Mouse (Mus musculus) hindbrain, embryonic 16.5 days (tissue): ENCODE data around the gene Tmem123. TPM values are rescaled to one million over a fixed set of nuclear protein-coding genes. Genes with fewer than 3 reads are reported as not detected.

Experiments used
- ATAC-seq: fragments of 200-750 bp; cut with Nextera tagmentation; 2 replicates; pipeline ENCODE4 v1.8.0; 2017; ENCODE audit warnings: moderate TSS enrichment, moderate library complexity
- H3K27ac ChIP-seq: fragments of 300-500 bp; sonication (generic); 2 replicates; pipeline ENCODE4 v1.5.1; 2014; ENCODE audit warnings: low read depth, mild to moderate bottlenecking, control low read depth, low read length, moderate library complexity
- H3K27me3 ChIP-seq: fragments of 300-500 bp; sonication (generic); replicated peaks from 2 replicates; pipeline ENCODE4 v1.6.1; 2014; ENCODE audit warnings: low read length; ENCODE audit not compliant: control insufficient read depth, insufficient read depth
- H3K36me3 ChIP-seq: fragments of 300-500 bp; sonication (generic); 2 replicates; pipeline ENCODE4 v1.6.1; 2014; ENCODE audit warnings: mild to moderate bottlenecking, low read length, moderate library complexity, mixed read lengths; ENCODE audit not compliant: control insufficient read depth, insufficient read depth
- H3K4me1 ChIP-seq: fragments of 300-500 bp; sonication (generic); 2 replicates; pipeline ENCODE4 v1.6.1; 2014; ENCODE audit warnings: low read depth, low read length; ENCODE audit not compliant: control insufficient read depth, insufficient read depth
- H3K4me2 ChIP-seq: fragments of 300-500 bp; sonication (generic); 2 replicates; pipeline ENCODE4 v1.6.1; 2014; ENCODE audit warnings: mild to moderate bottlenecking, low read length, control low read depth, moderate library complexity
- H3K4me3 ChIP-seq: fragments of 300-500 bp; sonication (generic); 2 replicates; pipeline ENCODE4 v1.5.1; 2014; ENCODE audit warnings: mild to moderate bottlenecking, low read length, control low read depth, moderate library complexity
- H3K9ac ChIP-seq: fragments of 300-500 bp; sonication (generic); 2 replicates; pipeline ENCODE4 v1.6.1; 2014; ENCODE audit warnings: low read depth, mild to moderate bottlenecking, control low read depth, low read length, moderate library complexity
- H3K9me3 ChIP-seq: fragments of 300-500 bp; sonication (generic); 2 replicates; pipeline ENCODE4 v1.6.1; 2014; ENCODE audit warnings: mild to moderate bottlenecking, low read length, moderate library complexity; ENCODE audit not compliant: control insufficient read depth
- WGBS: fragments of 180-500 bp; shearing (Covaris S2); extraction: QIAGEN DNeasy Blood & Tissue Kit; methylation state at CpG from one replicate; pipeline ENCODE4 v1.1.7; 2014; 5-methylcytosine and 5-hydroxymethylcytosine counted together
- polyA plus RNA-seq: library from polyadenylated mRNA; unstranded; fragments of >200 nt; fragmentation: Nextera tagmentation; extraction: Ambion mirVana; gene quantifications from 2 replicates; pipeline ENCODE4 v1.2.1, GENCODE M21; 2015

The Tmem123 gene
- polyA plus RNA-seq, 1 experiment from 2014 or later, result 20.4 TPM

DNA sequence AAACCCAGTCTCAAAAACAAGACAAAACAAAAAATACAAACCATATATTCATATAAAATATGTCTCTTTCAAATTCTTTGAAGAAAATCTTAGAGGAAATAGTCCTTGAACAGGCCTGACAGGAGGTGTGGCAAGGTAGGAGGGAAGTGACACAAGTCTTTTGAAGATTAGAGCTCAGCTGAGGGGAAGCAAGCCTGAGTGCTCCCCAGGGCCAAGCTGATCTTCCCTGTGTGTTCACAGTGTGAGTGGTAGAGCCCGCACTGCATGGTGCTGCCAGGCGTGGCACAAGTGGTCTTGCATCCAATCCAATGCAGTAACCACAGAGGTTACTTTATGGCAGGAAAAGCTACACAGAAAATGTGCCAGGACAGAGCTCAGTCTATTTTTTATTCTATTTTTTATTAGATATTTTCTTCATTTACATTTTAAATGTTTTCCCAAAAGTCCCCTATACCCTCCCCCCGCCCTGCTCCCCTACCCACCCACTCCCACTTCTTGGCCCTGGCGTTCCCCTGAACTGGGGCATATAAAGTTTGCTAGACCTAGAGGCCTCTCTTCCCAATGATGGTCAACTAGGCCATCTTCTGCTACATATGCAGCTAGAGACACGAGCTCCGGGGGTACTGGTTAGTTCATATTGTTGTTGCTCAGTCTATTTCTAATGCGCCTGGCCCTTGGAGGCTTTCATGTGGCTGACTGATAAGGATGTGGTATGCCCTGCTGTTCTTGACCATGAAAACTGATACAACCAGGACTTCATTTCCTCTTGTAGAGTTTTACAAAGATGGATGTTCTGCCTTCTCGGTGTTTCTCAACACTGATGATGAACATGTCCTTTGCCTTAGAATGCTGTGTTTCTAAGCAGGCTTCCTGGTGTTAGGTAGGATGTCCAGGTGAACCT lies 16.7 kb downstream of the Tmem123 start:
- H3K9me3 ChIP-seq, result no peaks in the 10 kb centered on the region
- H3K4me2 ChIP-seq, result no peak overlapping the region
- no peak for ATAC-seq
- no peaks in the 10 kb centered on the region for H3K36me3 ChIP-seq
- H3K4me3 ChIP-seq, result no peak overlapping the region
- H3K27me3 ChIP-seq, result no peaks in the 10 kb centered on the region
- 97% methylated on average over 8 of the region's 8 CpGs for WGBS
- H3K9ac ChIP-seq, result no peak overlapping the region
- H3K4me1 ChIP-seq, result no peaks in the 10 kb centered on the region
- H3K27ac ChIP-seq, result no peak overlapping the region

DNA sequence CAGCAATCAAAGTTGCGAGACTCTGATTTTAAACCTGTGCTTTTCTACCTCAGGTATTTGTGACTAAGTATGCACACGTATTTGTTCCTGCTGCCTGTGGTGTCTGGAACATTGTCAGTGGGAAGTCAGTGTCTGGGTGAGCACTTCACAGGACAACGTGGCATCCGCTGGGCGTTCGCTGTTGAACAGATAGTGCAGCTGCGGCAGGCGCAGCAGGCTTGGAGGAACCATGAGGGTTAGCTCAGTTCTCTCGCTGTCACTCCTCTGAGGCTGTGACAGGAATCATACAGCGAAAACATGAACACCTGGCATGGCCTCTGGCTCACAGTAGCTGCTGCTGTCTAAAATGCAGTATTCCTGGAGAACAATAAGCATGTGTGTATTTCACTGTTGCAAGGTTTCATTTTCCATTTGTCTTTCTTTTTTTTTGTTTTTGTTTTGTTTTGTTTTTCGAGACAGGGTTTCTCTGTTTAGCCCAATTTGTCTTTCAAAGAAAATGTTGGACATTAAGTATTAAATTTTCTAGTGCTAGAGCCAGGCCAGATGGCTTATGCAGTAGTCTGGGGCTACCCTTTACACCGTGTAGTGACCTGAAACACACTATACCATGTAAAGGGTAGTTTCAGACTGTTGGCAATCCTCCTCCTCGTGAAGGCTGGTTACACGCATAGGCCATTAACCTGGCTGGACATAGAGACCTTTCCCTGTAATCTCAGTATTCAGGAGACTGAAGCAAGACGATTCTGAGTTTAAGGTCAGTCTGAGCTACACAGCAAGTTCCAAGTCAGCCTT lies 20.2 kb downstream of the Tmem123 start:
- no peak overlapping the region for H3K9ac ChIP-seq
- H3K4me3 ChIP-seq, result no peak overlapping the region
- no peaks in the 10 kb centered on the region for H3K36me3 ChIP-seq
- ATAC-seq, result 0 out of 2 replicates have a peak, but pooled peaks have one; percentile 42
- no peaks in the 10 kb centered on the region for H3K27me3 ChIP-seq
- H3K4me1 ChIP-seq, result no peaks in the 10 kb centered on the region
- no peak overlapping the region for H3K4me2 ChIP-seq
- WGBS, result 78% methylated on average over 15 of the region's 15 CpGs
- no peaks in the 10 kb centered on the region for H3K9me3 ChIP-seq
- H3K27ac ChIP-seq, result no peak overlapping the region

DNA sequence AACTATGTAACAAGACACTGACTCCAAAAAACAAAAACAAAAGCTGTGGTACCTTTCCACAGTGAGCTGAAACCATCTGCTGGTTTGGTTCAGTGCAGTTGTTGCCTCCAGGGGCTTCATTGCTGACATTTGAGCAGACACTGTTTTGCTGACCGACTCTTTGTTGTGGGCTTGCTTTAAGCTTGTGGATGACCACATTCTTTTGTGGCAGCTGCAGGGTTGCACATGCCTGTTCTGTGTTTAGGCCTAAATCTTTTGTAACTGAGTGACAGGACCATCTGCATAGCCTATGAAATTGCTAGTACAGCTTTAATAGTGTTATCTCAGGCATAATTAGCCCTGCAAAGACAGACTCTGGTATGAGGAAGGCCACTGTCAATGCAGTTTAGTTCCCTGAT lies 20.8 kb downstream of the Tmem123 start:
- H3K4me3 ChIP-seq, result no peak overlapping the region
- H3K9me3 ChIP-seq, result no peaks in the 10 kb centered on the region
- H3K9ac ChIP-seq, result no peak overlapping the region
- H3K27me3 ChIP-seq, result no peaks in the 10 kb centered on the region
- no peak overlapping the region for H3K27ac ChIP-seq
- no peak for ATAC-seq
- no peaks in the 10 kb centered on the region for H3K36me3 ChIP-seq
- H3K4me2 ChIP-seq, result no peak overlapping the region
- 44% methylated on average over 1 of the region's 1 CpGs for WGBS
- no peaks in the 10 kb centered on the region for H3K4me1 ChIP-seq

DNA sequence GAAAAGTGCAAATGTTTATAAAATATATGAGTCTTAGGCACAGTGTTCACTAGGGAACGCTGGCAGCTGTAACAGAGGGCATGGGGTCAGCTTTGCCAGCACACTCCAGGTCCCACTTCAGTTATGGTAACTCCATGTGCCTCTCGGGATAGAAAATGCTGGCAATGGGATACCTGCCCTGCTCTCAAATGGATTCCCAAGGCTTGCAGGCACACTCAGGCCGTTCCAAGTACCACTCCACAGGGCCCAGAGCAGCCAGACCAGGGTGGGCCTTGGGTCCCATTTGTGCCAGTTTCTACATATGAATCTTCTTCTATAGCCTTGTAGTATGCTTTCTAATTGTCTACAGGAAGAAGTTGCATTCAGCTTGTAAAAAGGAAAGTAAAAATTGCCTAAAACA lies 21.6 kb downstream of the Tmem123 start:
- Histone ChIP-seq H3K4me3 (no peak overlapping the region), H3K4me1 (no peaks in the 10 kb centered on the region), H3K9me3 (no peaks in the 10 kb centered on the region), H3K36me3 (no peaks in the 10 kb centered on the region), H3K4me2 (no peak overlapping the region), H3K27me3 (no peaks in the 10 kb centered on the region), H3K9ac (no peak overlapping the region), H3K27ac (no peak overlapping the region)
- 77% methylated on average over 3 of the region's 3 CpGs for WGBS
- no peak for ATAC-seq

DNA sequence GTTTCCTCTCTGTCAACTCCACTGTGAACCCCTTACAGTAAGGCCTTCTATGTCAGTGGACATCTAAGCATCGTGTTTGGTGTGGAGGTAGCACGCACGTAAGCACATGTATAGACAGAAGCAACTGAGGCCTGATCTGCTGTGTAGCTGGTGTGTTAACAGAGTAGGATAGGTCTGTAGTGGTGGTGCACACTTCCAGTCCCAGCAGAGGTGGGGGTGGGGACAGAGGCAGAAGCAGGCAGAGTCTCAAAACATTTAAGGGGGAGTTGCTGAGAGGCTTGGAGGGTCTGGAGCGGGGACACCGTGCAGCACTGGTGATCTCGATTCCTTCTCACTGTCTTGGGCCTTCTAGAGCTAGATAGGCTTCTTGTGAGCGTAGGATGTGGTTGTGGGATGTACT lies 22.2 kb downstream of the Tmem123 start:
- Histone ChIP-seq H3K36me3 (no peaks in the 10 kb centered on the region), H3K27ac (no peak overlapping the region), H3K4me2 (no peak overlapping the region), H3K4me3 (no peak overlapping the region), H3K27me3 (no peaks in the 10 kb centered on the region), H3K4me1 (no peaks in the 10 kb centered on the region), H3K9me3 (no peaks in the 10 kb centered on the region), H3K9ac (no peak overlapping the region)
- 88% methylated on average over 7 of the region's 7 CpGs for WGBS
- no peak for ATAC-seq

DNA sequence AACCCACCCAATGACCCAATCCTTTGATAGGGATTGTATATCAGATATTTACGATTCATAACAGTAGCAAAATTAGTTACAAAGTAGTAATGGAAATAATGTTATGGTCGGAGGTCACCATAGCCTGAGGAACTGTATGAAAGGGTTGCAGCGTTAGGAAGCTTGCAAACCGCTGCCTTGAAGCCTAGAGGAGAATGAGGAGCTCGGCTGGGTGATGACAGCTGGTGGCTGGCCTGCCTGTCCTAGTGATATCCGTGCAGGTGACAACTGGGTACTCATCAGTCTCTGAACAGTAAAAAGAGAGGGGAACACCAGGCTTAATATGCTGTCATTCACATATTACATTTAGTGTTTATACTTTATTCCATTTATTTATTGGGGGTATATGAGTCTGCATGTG lies 24.6 kb downstream of the Tmem123 start:
- Histone ChIP-seq H3K9me3 (no peaks in the 10 kb centered on the region), H3K27ac (no peak overlapping the region)

DNA sequence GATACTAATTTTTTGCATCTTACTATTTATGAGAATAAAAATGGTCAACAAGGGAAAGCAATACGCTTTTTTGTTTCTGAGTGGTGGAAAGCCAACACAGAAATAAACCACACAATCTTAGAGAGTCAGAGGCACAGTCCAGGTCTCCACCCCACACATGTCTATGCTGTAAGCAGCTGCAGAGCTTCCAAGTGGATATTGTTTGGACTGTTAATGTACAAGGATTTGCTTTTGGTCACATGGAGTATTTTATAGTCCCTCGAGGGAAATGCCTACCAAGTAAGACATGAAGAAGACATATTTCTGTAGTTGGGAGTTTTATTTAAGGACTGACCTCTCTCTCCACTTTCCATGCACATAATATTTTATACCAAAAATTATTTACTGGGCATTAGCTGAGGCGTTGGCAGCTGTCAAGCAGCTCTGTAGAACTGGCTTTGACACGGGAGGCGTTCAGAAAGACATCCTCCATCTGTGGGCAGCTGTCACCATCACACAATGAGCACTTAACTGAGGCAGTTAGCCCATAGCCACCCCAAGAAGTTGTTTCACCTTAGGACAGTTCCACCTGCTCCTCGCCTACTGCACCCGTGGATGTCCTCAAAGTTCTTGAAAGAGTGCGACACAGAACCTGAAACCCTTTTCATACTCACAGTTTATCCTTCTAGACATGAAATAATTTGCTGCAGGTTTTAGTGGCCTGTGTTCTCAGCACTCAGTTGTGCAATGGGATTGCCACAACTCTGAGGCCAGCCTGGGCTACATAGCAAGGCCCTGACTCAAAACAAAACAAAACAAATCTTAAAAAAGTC lies 26.1 kb downstream of the Tmem123 start:
- Histone ChIP-seq H3K27ac (no peak overlapping the region), H3K4me1 (no peaks in the 10 kb centered on the region), H3K9me3 (no peaks in the 10 kb centered on the region), H3K27me3 (no peaks in the 10 kb centered on the region), H3K36me3 (no peaks in the 10 kb centered on the region), H3K4me3 (no peak overlapping the region), H3K9ac (no peak overlapping the region), H3K4me2 (no peak overlapping the region)
- WGBS, result 93% methylated on average over 8 of the region's 8 CpGs
- no peak for ATAC-seq

More for the DNA sequence above, 24.6 kb downstream of the Tmem123 start:
- H3K4me3 ChIP-seq, result no peak overlapping the region
- 88% methylated on average over 6 of the region's 6 CpGs for WGBS
- ATAC-seq, result no peak
- H3K4me2 ChIP-seq, result no peak overlapping the region
- no peaks in the 10 kb centered on the region for H3K36me3 ChIP-seq
- no peak overlapping the region for H3K9ac ChIP-seq
- no peaks in the 10 kb centered on the region for H3K4me1 ChIP-seq
- no peaks in the 10 kb centered on the region for H3K27me3 ChIP-seq

DNA sequence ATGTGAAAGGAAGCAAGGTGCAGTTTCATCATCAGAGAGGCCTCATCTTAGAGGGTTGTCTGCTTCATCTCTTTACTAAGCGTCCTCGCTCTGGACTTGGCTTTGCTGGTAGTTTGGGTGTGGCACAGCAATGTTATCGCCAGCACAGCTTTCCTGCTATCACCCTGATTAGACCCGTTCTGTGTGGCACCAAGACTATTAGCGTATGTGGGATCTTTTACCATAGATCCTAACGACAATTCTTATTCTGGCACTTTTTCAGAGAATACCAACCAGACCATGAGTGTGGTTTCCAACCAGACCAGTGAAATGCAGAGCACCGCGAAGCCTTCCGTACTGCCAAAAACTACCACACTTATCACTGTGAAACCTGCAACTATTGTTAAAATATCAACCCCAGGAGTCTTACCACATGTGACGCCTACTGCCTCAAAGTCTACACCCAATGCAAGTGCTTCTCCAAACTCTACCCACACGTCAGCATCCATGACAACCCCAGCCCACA lies 26.8 kb downstream of the Tmem123 start:
- Histone ChIP-seq H3K4me1 (no peaks in the 10 kb centered on the region), H3K9me3 (no peaks in the 10 kb centered on the region), H3K4me2 (no peak overlapping the region), H3K27ac (no peak overlapping the region), H3K36me3 (no peaks in the 10 kb centered on the region), H3K4me3 (no peak overlapping the region), H3K27me3 (no peaks in the 10 kb centered on the region), H3K9ac (no peak overlapping the region)
- ATAC-seq, result no peak
- WGBS, result 96% methylated on average over 11 of the region's 11 CpGs
